Mouse (Mus musculus): ENCODE data around the gene Izumo1.
A peak's percentile ranks its signal among the peaks of the same experiment; 100 is the strongest.

DNA sequence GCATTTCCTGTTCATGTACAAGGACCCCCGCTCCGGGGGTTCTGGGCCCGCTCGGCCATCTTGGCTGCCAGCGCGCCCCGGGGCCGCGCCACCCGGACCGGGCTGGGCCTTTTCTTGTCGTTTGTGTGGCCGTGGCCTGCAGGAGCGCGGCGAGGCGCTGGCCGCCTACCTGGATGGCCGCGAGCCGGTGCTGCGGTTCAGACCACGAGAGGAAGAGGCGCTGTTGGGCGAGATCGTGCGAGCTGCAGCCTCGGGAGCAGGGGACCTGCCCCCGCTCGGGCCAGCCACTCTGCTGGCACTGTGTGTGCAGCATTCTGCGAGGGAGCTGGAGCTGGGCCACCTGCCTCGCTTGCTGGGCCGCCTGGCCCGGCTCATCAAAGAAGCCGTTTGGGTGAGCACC lies 10.9 kb downstream of the Izumo1 start:
- no peak for TF ChIP-seq POLR2A (IDR thresholded peaks at IDR 0.05; ENCODE audit: borderline replicate concordance, extremely low read depth, insufficient read depth, insufficient read length, poor library complexity, severe bottlenecking)
- 0 out of 2 replicates have a peak, but pooled peaks have one; percentile 4 for TF ChIP-seq CTCF (IDR thresholded peaks at IDR 0.05; ENCODE audit: borderline replicate concordance, extremely low read depth, insufficient read depth, insufficient read length)
